Mouse (Mus musculus): ENCODE measurements around the gene Nptx1.

Gene Nptx1

DNA sequence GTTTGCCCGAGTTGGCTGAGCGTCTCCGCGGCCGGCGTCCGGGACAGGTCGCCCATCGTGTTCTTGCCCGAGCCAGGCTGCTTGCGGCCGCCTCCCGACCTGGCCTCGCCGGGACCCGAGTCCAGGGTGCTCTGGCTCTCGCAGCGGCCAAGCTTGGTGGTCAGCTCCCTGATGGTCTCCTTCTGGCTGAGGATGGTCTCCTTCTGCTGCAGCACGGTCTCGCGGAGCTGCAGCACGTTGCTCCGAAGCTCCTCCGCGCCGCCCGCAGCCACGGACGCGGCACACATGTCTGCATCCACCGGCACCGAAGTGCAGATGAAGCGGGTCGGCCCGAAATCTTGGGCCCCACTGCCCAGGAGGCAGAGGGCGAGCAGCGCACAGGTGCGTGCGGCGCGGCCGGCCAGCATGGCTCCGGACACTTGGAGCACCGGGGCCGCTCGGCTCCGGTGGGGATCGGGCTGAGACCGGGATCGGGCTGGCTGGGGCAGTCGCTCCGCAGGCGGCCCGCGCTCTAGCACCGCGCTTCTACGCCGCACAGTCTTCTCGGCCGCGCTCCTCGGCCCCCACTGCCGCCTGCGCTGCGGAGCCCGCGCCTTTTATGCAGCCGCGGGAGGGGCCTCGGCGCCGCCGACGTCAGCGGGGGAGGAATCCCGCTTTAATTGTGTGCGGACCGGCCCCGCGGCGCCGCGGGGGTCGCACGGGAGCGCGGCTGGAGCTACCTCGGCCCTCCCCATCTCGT lies at the start of gene Nptx1:
Gene Nptx1, minus strand, starts transcription at position 571 of the 739 bp plus-strand sequence.
- WGBS: under 1% methylated on average over 90 of the region's 90 CpGs

DNA sequence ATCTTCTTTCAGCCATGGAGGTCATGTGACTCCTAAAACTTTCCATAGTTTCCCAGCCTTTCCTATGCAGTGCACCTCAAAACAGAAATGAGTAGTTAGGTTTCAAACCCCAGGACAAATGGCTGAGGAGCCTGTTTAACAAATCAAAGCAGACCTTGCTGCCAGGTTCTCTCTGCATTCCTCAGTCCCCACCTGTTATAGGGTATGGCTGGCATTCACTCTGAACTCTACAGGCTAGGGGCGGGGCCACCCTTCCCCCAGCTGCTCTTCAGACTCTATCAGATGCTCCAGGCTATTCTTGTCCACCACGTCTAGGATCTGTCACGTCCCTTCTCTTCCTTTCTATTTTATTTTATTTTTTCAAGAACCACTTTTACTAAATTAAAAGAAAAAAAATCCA lies 46.4 kb upstream of the Nptx1 start:
- WGBS: 75% methylated on average over 3 of the region's 3 CpGs

DNA sequence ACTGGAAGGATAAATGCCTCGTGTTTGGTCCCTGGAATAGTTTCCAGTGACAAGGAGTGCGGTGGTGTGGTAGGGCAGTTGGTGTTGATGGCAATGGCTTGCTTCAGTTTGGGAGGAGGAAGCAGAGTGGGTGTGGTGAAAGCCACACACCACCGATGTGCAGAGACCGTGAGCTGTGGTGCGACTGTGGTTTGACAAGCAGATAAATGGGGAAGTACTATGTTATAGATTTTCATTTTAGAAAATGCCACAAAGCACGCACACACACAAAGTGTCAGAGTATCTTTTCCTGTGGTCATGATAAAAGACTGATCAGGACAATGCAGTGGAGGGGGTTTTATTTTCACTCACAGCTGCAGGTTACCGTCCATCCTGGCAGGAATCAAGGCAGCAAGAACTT lies 41.7 kb upstream of the Nptx1 start:
- WGBS: 80% methylated on average over 7 of the region's 7 CpGs

DNA sequence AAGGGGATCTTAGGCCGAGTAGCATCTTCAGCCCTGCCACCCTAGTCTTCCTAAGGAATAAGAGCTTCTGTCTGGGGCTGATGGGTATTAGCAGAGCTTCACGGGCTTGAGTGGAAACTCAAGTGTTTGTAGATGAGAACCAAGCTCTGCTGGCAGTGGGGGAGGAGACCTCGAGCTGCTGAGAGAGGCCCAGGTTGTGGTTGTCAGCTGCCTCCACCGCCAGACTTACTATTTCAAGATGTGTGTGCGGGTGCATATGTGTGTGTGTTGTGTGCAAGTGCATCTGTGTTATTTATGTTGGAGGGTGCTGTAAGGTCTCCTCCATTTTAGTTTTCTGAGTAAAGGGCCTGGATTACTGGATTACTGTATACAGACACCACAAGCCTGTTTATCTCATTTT lies 39.6 kb upstream of the Nptx1 start:
- WGBS: 46% methylated on average over 5 of the region's 5 CpGs

DNA sequence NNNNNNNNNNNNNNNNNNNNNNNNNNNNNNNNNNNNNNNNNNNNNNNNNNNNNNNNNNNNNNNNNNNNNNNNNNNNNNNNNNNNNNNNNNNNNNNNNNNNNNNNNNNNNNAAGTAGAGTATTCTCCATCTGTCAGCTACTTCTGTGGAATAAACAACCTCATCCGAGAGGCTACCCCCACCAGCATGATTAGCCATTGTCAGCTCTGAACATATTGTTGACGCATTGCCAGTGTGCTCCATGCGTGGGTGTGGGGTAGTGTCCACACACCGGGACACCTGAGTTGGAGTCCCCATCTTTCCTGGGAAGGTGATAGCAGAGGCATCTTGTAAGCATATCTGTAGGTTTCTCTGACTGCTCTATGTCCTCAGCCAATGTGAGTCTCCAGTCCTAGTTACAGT lies 39.0 kb upstream of the Nptx1 start:
- WGBS: 50% methylated on average over 4 of the region's 4 CpGs

DNA sequence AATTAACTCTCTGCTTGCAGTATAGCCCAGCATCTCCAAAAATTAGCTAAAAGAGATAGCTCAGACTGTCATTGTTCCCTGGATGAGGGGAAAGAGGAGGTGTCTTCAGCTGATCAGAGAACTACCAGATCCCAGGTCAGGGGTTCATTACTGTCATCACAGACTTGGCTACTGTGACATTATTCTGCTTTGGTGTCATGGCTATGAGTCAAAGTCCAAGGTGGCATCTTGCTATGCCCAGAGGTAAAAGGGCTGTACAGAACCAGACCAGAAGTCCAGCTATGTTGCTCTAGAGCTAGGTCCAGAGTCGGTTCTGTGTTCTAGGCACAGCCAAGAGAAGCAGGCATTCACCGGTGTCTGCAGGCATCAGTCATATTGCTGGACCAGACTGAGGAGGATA lies 30.2 kb upstream of the Nptx1 start:
- WGBS: 93% methylated on average over 2 of the region's 2 CpGs

DNA sequence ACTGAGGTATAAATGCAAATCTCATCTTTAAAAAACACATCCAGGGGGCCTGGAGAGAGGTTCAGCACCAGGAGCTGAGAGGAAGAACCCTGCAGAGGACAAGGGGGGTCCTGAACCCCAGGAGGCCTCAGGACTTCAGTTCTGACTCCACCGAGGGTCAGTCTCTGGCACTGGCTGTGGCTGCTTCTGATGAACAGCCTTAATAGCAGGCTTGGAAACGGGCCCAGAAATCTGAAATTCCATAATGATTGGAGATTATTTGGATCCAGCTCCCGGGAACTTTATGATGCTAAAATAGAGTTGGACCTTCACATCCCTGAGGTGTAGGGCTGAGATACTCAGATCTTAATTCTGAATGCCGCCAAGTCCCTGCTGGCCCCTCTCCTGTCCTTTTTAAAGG lies 29.3 kb upstream of the Nptx1 start:
- WGBS: 49% methylated on average over 4 of the region's 4 CpGs

DNA sequence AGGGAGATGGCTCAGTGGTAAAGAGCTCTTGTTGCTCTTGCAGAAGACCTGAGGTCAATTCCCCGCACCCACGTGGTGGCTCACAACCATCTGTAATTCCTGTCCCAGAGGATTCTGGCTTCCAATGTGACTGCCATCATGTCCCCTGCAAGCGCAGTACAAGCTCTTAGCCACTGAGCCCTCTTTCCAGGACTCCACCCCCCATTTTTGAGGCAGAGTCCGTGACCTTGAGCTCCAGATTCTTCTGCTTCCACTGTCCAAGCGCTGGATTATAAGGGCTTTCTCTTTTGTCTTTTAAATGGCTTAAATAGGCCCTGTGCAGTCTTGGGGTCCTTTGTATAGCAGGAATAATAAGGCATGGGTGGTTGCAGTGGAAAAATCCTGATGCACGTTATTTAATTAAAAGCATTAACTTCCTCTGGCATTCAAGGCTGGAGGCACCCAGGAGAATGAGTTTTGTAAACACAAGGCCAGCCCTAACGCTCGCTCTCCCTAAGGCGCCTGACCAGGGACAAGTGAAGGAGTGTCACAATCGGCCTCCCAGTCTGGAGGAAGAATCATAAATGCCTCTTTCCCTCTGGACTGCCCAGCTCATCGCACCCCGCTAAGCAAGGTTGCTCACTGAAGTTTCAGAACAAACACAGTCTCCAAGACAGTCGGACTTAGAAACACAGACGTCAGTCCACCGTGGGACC lies 24.9 kb upstream of the Nptx1 start:
- WGBS: 74% methylated on average over 15 of the region's 15 CpGs

DNA sequence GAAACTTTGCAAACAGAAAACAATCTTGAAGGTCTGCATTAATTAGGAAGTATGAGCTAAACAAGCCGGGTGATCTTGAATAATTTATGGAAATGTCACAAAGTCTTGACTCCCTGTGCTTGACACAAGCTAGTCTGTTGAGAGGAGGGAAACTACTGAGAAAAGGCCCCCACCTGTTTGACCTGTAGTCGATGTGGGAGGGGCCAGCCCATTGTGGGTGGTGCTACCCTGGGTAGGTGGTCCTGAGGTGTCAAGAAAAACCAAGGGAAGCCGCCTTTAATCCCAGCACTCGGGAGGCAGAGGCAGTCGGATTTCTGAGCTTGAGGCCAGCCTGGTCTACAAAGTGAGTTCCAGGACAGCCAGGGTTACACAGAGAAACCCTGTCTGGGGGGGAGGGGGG lies 18.6 kb upstream of the Nptx1 start:
- 47% methylated on average over 5 of the region's 5 CpGs for WGBS

DNA sequence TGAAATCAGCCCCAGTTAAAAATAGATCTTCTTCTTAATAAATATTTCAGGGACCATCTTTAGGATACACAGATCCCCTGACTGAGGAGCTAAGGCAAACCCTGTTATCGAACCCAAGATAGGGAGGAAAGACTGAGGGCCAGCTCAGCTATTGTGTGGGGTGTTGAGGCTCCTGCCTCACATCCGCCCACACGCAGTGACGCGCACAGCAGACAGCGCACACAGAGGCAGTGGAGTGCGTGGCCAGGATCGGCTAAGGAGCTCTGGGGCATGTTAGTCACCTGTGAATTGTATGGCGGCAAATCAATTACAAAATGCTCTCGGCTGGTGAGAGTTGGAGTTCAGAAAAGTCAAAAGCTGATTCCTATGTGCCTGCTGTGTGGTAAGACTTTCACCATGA lies 18.1 kb upstream of the Nptx1 start:
- 33% methylated on average over 10 of the region's 10 CpGs for WGBS

DNA sequence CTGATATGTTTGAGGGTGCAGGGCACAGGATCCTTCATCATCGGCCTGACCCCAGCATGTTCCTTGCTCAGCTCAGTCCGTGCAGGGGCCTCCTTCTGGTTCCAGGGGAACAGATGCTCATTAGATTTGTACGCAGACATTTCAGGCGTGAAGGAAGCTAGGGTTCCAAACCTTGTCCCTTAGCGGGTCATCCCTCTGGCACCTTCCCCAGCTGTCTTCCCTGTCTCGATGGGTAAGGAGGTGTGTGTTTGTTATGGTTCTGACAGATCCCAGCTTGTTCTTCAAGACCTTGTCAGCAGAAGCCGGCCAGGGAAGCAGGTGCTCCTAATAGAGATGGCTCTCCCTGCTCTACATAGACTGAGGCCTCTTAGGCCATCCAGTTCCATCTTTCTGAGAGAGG lies 17.5 kb upstream of the Nptx1 start:
- WGBS: 82% methylated on average over 7 of the region's 7 CpGs

DNA sequence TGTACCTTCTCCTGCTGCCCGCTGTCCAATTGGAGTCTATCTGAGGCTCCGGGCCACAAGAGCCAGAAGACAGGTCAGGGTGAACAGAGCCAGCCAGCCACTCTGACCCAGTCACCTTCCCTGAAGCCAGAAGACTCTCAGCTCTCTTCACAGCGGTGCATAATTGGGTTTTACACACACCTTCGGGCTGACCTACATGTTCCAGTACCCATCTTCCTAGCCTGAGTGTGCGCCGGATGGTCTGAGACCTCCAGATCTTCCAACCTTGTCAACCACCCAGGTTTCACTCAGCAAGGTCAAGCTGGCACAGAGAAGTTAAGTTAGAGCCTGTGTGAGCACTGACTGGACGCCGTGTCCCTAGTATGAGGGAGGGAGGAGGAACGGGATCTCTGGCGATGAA lies 16.8 kb upstream of the Nptx1 start:
- 89% methylated on average over 10 of the region's 10 CpGs for WGBS

DNA sequence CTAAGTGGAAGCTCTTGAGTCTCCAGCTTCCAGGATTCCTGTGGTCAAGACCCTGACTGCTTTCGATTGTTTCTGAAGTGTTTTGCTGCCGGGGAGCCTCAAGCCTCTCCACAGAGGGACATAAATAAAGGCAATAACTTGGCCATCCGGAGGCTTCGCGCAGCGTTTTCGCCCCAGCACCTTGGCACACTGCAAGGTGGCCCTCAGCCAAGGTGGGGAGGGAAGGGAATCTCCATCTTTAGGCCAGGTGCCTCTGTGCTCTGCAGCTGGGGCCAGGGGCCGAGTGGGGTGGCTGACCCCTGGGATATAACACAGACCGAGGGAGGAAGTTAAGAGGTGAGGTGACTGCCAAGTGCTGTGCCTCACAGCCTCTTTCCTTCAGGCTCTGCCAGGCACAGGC lies 15.6 kb upstream of the Nptx1 start:
- 74% methylated on average over 9 of the region's 9 CpGs for WGBS

DNA sequence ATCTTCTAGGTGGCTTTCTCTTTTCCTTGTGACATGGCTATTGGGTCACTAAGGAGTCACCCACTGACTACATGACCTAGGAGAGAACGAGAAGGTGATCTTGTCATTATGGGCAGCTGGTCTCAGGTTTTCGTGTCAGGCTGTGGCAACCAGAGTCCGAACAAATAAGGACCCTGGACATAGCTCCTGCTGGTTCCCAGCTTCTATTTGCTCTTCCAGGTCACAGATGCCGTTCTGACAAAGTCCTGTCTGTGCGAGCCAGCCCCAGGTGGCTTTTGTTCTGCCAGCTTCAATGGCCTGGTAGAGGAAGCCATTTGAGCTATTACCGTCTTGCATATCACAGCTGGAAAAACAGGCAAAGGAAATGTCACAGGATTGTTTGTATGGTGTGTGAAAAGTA lies 14.7 kb upstream of the Nptx1 start:
- WGBS: 73% methylated on average over 6 of the region's 6 CpGs

DNA sequence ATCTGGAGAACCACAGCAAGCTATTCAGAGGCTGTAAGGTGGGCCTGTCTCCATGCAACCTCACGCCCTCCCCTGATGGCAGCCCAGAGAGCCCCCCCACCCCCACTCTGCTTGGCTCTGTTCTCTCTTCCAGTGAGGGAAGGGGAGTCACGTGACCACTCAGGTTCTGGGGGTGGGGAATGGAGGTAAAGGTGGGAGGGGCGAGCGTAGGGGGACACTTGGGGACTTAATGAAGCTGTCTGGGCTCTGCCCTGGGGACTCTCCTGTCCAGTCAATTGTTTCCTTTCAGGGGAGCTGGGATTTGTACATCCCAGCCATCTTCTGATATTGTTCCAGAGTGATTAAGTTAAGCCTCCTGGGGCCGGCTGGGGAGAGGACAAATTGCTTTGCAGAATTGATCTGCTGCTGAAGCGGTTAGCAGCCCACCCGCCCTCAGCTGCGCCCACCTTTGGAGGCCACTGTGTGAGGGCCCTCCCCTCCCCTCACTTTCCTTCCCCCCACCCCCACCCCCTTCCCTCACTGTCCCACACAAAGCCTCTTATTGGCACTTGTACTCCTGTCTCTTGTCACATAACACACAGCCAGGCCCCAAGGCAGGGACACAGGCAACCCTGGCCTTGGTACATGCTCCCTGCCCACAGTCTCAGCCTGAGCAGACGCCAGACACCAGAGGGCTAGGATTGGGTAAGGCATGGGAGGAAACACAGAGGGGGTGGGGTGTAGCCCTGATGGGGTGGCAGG lies 11.5 kb upstream of the Nptx1 start:
- 50% methylated on average over 9 of the region's 9 CpGs for WGBS

DNA sequence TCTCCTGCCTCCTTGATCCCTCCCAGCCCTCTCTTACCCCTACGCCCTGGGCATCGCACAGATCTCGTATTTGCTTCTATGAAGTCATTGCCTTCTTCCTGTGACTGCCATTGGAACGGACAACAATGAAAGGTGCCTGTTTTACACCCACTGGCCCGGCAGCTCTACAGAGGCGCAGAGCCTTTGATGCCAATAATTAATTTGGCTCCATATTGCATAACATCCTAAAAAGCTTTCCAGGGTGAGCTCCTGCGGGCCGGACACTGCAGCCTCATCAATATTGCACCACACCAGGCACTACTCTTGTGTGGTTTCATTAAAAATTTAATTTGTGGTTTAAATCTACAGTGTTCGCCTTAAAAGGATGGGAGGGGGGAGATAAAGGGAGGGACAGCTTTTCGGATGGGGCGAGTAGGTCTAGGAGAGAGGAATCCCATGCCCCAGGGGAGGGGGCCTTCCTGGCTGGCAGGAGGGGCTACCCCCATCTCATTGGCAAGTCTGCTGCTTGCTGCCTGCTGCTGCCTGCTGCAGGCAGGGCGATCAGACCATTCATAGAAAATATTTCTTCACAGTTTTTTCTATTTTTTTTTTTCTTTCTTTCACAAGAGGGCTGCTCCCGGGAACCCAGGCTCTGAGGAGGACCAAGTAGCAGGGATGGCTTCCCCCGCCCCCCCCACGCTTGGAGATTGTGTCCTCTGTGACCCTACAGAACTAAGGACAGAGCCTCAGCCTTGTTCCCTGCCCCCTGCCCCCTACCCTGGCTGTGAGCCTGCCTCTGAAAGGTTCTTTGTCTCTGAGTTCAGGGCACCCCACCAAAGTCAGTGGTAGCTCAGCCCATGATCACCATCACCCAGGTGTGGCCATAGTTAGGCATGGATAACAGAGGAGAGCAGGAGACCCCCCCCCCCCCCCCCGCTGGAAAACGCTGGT lies 10.7 kb upstream of the Nptx1 start:
- WGBS: 57% methylated on average over 17 of the region's 17 CpGs

DNA sequence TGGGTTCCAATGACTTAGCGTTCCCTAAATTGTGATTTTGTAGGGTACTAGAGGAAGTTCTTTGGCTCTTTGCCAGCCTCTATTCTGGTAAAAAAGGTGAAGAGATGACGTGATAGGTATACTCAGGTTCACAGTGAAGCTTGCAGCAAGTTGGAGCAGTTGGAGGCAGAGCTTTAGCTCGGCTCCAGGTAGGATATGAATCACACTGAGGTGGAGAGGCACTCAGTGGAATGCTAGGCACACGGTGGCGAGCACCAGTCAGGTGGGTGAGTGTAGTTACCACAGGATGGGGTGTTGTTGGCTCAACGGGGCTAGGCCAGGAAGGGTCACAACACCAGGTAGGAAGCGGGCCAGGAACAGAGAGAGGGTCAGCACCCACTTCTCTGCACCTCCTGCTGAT lies 7.6 kb upstream of the Nptx1 start:
- WGBS: 90% methylated on average over 7 of the region's 7 CpGs

DNA sequence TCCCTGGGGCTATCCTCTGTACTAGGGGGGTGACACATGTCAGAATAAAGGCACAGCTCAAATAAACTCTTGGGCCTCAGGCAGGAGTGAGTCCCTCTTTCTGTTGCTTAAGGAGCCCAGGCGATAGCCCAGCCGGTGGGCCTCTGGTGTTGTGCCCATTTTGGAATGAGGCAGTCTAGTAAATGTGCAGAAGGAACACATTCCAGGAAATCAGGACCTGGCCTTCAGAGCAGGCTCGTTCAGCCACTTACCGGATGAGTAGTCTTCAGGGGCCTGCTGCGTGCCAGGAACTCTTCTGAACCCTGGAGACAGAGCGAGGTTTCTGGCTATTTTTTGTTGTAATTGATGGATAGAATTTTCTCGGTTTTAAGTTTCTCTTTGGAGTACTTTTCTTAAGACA lies 7.2 kb upstream of the Nptx1 start:
- 83% methylated on average over 7 of the region's 7 CpGs for WGBS

DNA sequence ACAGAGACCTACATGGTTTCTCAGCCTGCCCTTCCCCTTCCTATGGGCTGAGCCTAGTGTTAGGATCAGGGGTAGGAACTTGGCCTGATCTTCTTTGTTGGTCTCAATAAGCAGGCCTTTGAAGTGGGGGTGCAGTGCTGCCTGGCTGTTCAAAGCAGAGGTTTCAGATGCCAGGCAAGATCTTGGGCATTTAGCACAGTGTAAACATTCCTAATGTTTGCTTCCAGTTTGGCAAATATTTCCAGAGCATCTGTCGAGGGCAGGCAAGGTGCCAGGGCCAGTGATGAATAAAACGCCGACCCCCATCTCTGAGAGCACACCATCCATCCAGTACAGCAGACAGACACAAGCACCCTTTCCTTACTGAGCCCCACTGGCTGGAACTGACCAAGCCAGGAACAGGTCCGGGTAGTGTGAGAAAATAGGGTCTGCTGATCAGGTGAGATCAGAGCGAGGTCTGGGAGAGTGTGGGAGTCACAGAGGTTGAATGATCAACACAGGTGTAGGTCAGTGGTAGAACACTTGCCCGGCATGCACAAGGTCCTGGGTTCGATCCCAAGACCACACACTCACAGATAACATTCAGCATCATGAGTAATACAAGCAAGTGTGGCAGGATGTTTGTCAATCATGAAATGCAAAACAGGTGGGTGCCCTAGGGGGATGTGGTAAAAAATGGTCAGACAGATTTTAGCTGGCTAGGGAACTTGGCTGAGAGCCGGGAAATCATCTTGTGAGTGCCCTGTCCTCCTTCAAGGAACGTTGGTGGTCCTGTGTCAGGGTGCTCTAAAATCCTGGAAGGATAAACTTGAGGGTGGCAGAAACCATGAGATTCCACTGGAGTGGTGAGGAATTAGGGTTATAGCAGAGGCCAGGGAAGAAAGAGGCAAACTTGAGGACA lies 5.6 kb upstream of the Nptx1 start:
- 68% methylated on average over 9 of the region's 9 CpGs for WGBS

DNA sequence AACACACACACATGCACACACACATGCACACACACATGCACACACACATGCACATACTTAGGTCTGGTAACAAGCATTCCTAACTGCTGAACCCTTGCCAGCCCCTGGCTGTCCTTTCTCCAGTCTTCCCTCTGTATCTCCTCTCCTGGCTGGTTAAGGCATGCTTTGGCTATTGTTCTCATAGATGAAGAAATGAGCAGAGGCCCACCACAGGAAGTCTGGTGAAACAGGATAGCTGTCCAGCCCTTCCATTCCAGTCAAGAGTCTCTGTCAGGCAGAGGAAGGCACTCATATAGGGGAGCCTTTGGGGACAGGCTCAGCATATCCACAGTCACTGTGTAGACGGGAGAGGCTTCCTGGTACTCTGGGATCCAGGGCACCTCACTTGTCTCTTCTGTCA lies 4.7 kb upstream of the Nptx1 start:
- 71% methylated on average over 1 of the region's 1 CpGs for WGBS

DNA sequence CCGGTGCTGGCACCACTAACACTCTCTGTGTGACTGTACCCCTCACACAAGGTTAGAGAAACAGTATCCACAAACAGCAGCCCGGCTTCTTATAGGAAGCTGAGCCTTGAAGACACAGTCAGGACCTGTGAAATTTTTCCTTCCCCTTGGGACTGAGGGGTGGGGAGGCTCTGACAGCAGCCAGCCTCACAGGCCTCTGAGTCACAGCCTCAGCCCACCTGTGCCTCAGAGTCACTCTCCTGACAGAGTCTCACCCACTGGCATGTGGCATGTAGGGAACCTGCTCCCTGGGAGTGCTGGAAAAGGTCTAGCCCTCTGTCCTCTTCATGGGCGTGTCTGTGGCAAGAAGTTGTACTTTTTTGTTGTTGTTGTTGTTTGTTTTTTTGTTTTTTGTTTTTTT lies 3.9 kb upstream of the Nptx1 start:
- 66% methylated on average over 3 of the region's 3 CpGs for WGBS
